Mouse (Mus musculus): Measurements from ENCODE around the gene Tceal3. TPM values are rescaled to one million over a fixed set of nuclear protein-coding genes. Genes with fewer than 3 reads are reported as not detected.
"Not testable (repeated sequence)": the region's sequence is repeated elsewhere in the genome, so short reads cannot be mapped to it uniquely, and the experiment has no call there.

The Tceal3 gene
- polyA plus RNA-seq, 1 experiment from 2014 or later = 10.3 TPM

DNA sequence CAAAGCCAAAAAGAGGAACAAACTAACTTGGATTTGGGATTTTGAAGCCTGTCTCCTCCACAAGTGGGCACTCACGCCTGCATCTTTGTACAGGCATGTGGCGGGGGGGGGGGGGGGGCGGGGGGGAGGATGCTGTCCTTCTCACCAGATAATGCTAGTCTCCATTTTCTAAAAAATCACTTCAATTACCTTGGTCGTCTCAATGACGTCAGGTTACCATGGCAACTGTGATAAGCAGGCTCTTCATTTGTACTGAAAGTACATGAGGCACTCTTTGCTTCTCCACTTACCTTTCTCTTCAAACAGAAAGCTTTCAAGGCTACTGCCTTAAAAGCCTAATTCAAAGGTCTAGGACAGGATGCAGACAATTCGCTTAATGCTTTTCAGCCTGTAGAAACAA lies 49.1 kb downstream of the Tceal3 start:
- 0 out of 2 replicates have a peak, but pooled peaks cover 7% of the 10 kb centered on the region for H3K27me3 ChIP-seq (ENCODE audit: poor library complexity, severe bottlenecking)
- no peaks in the 10 kb centered on the region for H3K9me3 ChIP-seq
- no peaks in the 10 kb centered on the region for H3K36me3 ChIP-seq (replicated peaks)
- no peaks in the 10 kb centered on the region for H3K4me1 ChIP-seq
- no peak for DNase-seq (ENCODE audit: extremely low spot score, low spot score)
- no peak overlapping the region for H3K27ac ChIP-seq
- H3K4me3 ChIP-seq = no peak overlapping the region
- WGBS = 36% methylated on average over 5 of the region's 6 CpGs

DNA sequence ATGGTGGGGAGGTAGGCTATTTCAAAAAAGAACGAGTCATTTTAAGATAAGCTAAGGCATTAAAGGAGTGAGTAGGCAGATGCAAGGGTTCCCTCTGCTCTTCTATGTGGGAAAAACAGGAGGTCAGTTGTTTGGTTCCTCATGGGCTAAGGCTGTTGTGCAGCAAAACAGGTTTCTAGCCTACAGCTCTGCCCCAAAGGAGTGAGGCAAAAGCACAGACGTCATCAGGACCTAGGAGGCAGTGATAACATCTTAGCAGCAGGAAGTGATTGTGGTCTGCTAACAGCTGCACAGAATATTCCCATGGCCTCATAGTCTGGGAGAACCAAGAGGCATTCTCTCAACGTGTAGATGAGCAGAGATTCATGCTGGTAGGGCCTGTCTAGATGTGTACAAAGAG lies 55.2 kb downstream of the Tceal3 start:
- not testable (repeated sequence) for H3K27ac ChIP-seq; DNase-seq (ENCODE audit: extremely low spot score, low spot score); H3K4me1 ChIP-seq; H3K36me3 ChIP-seq (replicated peaks); H3K9me3 ChIP-seq; H3K27me3 ChIP-seq (ENCODE audit: poor library complexity, severe bottlenecking); H3K4me3 ChIP-seq
- 47% methylated on average over 3 of the region's 3 CpGs for WGBS

GRCm38 (mm10) chrX:136666281-136666706 lies 75.7 kb downstream of the Tceal3 start:
- Histone ChIP-seq H3K4me3 (peak overlapping the region; percentile 60), H3K27me3 (ENCODE audit: poor library complexity, severe bottlenecking) (peaks cover 53% of the 10 kb centered on the region), H3K36me3 (replicated peaks) (no peaks in the 10 kb centered on the region), H3K9me3 (no peaks in the 10 kb centered on the region), H3K27ac (peak overlapping the region; percentile 67), H3K4me1 (no peaks in the 10 kb centered on the region)
- WGBS = 14% methylated on average over 20 of the region's 20 CpGs
- DNase-seq (ENCODE audit: extremely low spot score, low spot score) = peak; percentile 16

GRCm38 (mm10) chrX:136666762-136667464 lies 76.3 kb downstream of the Tceal3 start:
- WGBS = 20% methylated on average over 24 of the region's 24 CpGs
- Histone ChIP-seq H3K4me3 (peak overlapping the region; percentile 60), H3K27me3 (ENCODE audit: poor library complexity, severe bottlenecking) (peaks cover 53% of the 10 kb centered on the region), H3K27ac (peak overlapping the region; percentile 67)
- DNase-seq (ENCODE audit: extremely low spot score, low spot score); H3K9me3 ChIP-seq; H3K36me3 ChIP-seq (replicated peaks); H3K4me1 ChIP-seq: not testable (repeated sequence)

GRCm38 (mm10) chrX:136668794-136669193 lies 78.2 kb downstream of the Tceal3 start:
- WGBS = 67% methylated on average over 2 of the region's 2 CpGs
- H3K4me3 ChIP-seq = no peak overlapping the region
- no peak overlapping the region for H3K27ac ChIP-seq
- no peaks in the 10 kb centered on the region for H3K36me3 ChIP-seq (replicated peaks)
- H3K9me3 ChIP-seq = no peaks in the 10 kb centered on the region
- no peaks in the 10 kb centered on the region for H3K4me1 ChIP-seq
- no peak for DNase-seq (ENCODE audit: extremely low spot score, low spot score)
- peaks cover 53% of the 10 kb centered on the region for H3K27me3 ChIP-seq (ENCODE audit: poor library complexity, severe bottlenecking)

DNA sequence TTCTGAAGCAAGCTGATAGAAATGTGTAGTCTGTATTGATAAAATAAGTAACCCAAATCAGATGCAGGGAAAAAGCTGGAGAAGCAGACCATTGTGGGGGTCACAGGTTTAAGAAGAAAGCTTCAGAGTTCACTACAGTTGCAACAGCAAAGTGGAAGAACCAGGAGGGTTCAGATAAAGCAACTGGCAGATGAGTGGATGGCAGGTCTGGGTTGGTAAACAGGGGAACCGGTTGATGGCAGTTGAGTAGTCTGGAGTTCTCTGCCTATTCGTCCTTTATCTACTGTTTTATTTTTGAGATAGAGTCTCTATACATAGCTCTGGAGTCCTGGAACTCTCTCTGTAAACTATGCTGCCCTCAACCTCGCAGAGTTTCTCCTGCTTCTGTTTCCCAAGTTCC lies 90.3 kb downstream of the Tceal3 start:
- H3K27ac ChIP-seq = no peak overlapping the region
- no peak overlapping the region for H3K4me3 ChIP-seq
- no peaks in the 10 kb centered on the region for H3K9me3 ChIP-seq
- peaks cover 8% of the 10 kb centered on the region; the same call in 1 of the 2 replicates for H3K27me3 ChIP-seq (ENCODE audit: poor library complexity, severe bottlenecking)
- DNase-seq (ENCODE audit: extremely low spot score, low spot score) = no peak
- WGBS = 73% methylated on average over 3 of the region's 3 CpGs
- H3K4me1 ChIP-seq = no peaks in the 10 kb centered on the region
- no peaks in the 10 kb centered on the region for H3K36me3 ChIP-seq (replicated peaks)

- H3K27ac ChIP-seq = peak overlapping the region; percentile 70
Measured at GRCm38 (mm10) chrX:136691606-136692293, 101.1 kb downstream of the Tceal3 start.

DNA sequence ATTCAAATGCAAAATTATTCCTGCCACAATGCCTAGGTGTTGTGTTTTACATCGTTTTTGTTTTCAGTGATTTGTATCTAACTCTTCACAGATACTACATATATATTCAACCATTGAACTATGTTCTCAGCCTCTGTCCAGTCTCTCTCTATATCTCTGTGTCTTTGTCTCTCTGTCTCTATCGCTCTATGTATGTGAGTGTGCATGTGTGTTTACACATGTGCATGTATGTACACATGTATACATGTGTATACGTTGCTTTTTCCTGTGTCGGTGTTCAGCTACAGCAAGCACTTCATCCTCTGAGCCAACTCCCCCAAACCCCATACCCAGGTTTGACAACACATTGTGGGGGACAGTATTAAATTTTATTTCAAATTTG lies 101.6 kb downstream of the Tceal3 start:
- H3K36me3 ChIP-seq (replicated peaks) = no peaks in the 10 kb centered on the region
- H3K27me3 ChIP-seq (ENCODE audit: poor library complexity, severe bottlenecking) = no peaks in the 10 kb centered on the region
- H3K9me3 ChIP-seq = no peaks in the 10 kb centered on the region
- peaks cover 15% of the 10 kb centered on the region for H3K4me1 ChIP-seq
- no peak overlapping the region for H3K4me3 ChIP-seq
- H3K27ac ChIP-seq = peak overlapping the region; percentile 15; the same call in 1 of the 2 replicates
- no peak for DNase-seq (ENCODE audit: extremely low spot score, low spot score)
- WGBS = 74% methylated on average over 4 of the region's 4 CpGs

More at GRCm38 (mm10) chrX:136691606-136692293, 101.1 kb downstream of the Tceal3 start:
- DNase-seq (ENCODE audit: extremely low spot score, low spot score); H3K36me3 ChIP-seq (replicated peaks); H3K9me3 ChIP-seq; H3K4me3 ChIP-seq; H3K27me3 ChIP-seq (ENCODE audit: poor library complexity, severe bottlenecking): not testable (repeated sequence)
- 52% methylated on average over 3 of the region's 3 CpGs for WGBS
- peaks cover 15% of the 10 kb centered on the region for H3K4me1 ChIP-seq

GRCm38 (mm10) chrX:136693196-136693595 lies 102.6 kb downstream of the Tceal3 start:
- H3K4me1 ChIP-seq = peaks cover 15% of the 10 kb centered on the region
- no peak for DNase-seq (ENCODE audit: extremely low spot score, low spot score)
- peak overlapping the region; percentile 12; the same call in 1 of the 2 replicates for H3K27ac ChIP-seq
- no peak overlapping the region for H3K4me3 ChIP-seq
- WGBS = 86% methylated on average over 5 of the region's 5 CpGs
- H3K27me3 ChIP-seq (ENCODE audit: poor library complexity, severe bottlenecking) = no peaks in the 10 kb centered on the region
- no peaks in the 10 kb centered on the region for H3K36me3 ChIP-seq (replicated peaks)
- H3K9me3 ChIP-seq = no peaks in the 10 kb centered on the region

DNA sequence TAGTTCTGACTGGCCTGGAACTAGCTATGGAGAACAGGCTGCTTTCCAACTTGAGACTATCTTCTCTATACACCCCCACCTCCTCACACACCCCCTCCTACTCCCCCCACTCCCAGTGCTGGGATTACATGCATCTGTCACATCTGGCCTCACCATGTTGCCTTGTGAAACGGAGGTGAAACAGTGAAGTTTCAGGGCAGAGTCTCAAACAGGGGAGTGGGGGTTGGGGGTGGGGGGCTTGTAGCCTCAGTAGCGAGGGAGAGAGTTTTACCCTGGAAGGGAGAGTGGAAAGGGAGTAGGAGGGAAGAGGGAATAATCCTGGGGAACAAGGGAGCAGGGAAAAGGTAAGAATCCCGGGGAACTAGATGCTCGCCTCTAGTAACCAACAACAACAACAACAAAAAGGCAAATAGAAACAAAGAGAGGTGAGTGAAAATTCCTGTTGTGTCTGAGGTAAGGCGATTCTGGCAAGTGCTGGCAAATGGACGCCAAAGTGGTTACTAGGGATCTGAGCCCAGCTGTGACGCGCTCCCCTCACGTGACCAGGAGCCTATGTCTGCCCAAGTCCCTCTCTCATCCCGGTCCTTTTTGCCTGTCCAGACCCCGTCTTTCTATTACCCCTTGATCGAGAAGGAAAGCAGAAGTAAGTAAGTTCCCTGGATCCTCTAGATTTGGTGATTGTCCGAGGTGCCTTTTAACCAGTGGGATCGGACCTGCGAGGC lies 117.0 kb downstream of the Tceal3 start, which contains the start of gene Tceal1:
Gene Tceal1 (plus strand): TSS at position 537 of the 722 bp plus-strand sequence.
- no peaks in the 10 kb centered on the region for H3K36me3 ChIP-seq (replicated peaks)
- peak within 1 kb of the TSS; percentile 90 for H3K27ac ChIP-seq
- peaks cover 40% of the 10 kb centered on the region for H3K27me3 ChIP-seq (ENCODE audit: poor library complexity, severe bottlenecking)
- WGBS = 12% methylated on average over 15 of the region's 15 CpGs
- DNase-seq (ENCODE audit: extremely low spot score, low spot score) = peak; percentile 61
- H3K4me3 ChIP-seq = peak within 1 kb of the TSS; percentile 60
- H3K4me1 ChIP-seq = peaks cover 10% of the 10 kb centered on the region
- no peaks in the 10 kb centered on the region for H3K9me3 ChIP-seq

DNA sequence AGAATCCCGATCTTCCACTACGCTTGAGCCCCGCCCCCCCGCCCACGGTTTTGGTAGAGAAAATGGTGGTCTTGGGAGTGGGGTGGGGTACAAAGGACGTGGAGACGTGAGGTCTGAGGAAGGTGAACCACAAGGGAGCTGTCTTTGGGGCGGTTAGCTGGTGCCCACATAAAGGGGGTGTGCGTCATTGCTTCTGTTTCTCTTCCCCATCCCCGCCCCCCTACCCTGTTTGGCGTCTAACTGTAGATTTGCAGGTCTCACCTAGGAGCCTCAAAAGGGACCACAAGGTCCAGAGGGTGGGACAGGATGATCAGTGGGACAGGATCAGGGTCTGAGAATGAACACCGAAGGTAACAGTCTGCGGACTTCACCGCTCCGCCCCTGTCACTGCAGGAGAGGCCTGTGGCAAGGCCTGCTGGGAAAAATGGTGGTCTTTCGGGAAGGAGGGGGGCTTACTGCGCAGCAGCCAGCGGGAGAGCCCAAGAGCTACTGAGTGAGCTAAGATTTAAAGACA lies 117.6 kb downstream of the Tceal3 start:
- peak overlapping the region; percentile 90 for H3K27ac ChIP-seq
- no peaks in the 10 kb centered on the region for H3K36me3 ChIP-seq (replicated peaks)
- H3K27me3 ChIP-seq (ENCODE audit: poor library complexity, severe bottlenecking) = peaks cover 45% of the 10 kb centered on the region
- WGBS = 12% methylated on average over 18 of the region's 18 CpGs
- peak; percentile 61 for DNase-seq (ENCODE audit: extremely low spot score, low spot score)
- H3K9me3 ChIP-seq = no peaks in the 10 kb centered on the region
- peaks cover 10% of the 10 kb centered on the region for H3K4me1 ChIP-seq
- H3K4me3 ChIP-seq = peak overlapping the region; percentile 60

DNA sequence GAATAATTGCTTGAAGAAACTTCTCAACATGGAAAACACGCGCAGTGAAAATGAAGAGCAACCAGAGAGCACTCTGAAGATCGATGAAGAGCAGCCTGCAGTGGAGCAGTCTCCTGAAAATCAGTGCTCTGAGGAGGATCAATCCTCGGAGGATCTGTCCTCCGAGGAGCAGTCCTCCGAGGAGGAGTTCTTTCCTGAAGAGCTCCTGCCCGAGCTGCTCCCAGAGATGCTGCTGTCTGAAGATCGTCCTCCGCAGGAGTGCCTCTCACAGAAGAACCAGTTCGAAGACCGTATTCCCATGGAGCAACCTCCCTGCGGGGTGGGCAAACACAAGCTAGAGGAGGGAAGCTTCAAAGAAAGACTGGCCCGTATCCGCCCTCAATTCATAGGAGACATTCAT lies 118.1 kb downstream of the Tceal3 start:
- H3K4me3 ChIP-seq = peak overlapping the region; percentile 60
- 23% methylated on average over 14 of the region's 14 CpGs for WGBS
- H3K27me3 ChIP-seq (ENCODE audit: poor library complexity, severe bottlenecking) = peaks cover 50% of the 10 kb centered on the region
- peak; percentile 21 for DNase-seq (ENCODE audit: extremely low spot score, low spot score)
- peaks cover 10% of the 10 kb centered on the region for H3K4me1 ChIP-seq
- no peaks in the 10 kb centered on the region for H3K9me3 ChIP-seq
- H3K27ac ChIP-seq = peak overlapping the region; percentile 90
- no peaks in the 10 kb centered on the region for H3K36me3 ChIP-seq (replicated peaks)

Data from forebrain, embryonic 10.5 days (tissue).